ENCODE assay signal across 17 mouse cellular contexts in the genomic region with DNA sequence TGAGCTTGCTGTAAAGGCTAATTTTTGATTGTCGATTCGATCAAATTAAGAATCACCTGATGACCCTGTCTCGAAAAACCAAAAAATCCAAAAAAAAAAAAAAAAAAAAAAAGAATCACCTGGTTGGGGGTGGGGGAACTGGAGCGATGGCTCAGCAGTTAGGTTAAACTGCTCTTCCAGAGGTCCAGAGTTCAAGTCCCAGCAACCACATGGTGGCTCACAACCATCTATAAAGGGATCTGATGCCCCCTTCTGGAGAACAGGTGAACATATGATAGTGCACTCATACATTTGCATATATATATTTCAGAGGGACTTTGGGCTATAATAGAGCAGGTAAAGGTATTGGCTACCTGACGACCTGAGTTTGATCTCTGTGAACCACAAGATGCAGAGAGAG. TPM values are rescaled to one million over a fixed set of nuclear protein-coding genes. Genes with fewer than 3 reads are reported as not detected.
DNase-seq lines count a peak whose midpoint lies in the region; ATAC-seq and TF ChIP-seq lines count a peak whose summit lies in the region.
"Had no signal": no experiment of that assay in that cellular context is flagged by ENCODE, and none has a peak within 500 bp of the region (broad histone marks: within the 10 kb centered on the region; RNA-seq: fewer than 3 reads in every experiment).

No protein-coding gene starts in this region.

- H3K27me3 ChIP-seq in forebrain, postnatal 0 days (ENCODE audit: insufficient read depth, low read length): peaks cover 10% of the 10 kb centered on the region
- H3K27me3 ChIP-seq in forebrain, embryonic 12.5 days: peaks cover 36% of the 10 kb centered on the region
- H3K27me3 ChIP-seq in kidney, postnatal 0 days (ENCODE audit: insufficient read depth, low read length): no peaks in the 10 kb centered on the region
- H3K27me3 ChIP-seq in kidney, embryonic 14.5 days (ENCODE audit: control insufficient read depth, insufficient read depth, low read length): 0 out of 2 replicates have a peak, but pooled peaks cover 14% of the 10 kb centered on the region
- peaks cover 28% of the 10 kb centered on the region for H3K27me3 ChIP-seq in E14TG2a.4 (ENCODE audit: insufficient read depth, low read length)
- 0 out of 2 replicates have a peak, but pooled peaks cover 2% of the 10 kb centered on the region for H3K27me3 ChIP-seq in intestine, embryonic 16.5 days (replicated peaks; ENCODE audit: control insufficient read depth, insufficient read depth, low read length)

- WGBS in forebrain, postnatal 0 days: 93% methylated on average over 5 of the region's 5 CpGs
- WGBS in forebrain, embryonic 12.5 days: 89% methylated on average over 5 of the region's 5 CpGs
- WGBS in kidney, postnatal 0 days: 93% methylated on average over 5 of the region's 5 CpGs
- WGBS in kidney, embryonic 14.5 days: 91% methylated on average over 5 of the region's 5 CpGs
- 86% methylated on average over 5 of the region's 5 CpGs for WGBS in intestine, embryonic 16.5 days

- no peaks in the 10 kb centered on the region for H3K4me1 ChIP-seq in forebrain, postnatal 0 days (ENCODE audit: insufficient read depth)
- H3K4me1 ChIP-seq in forebrain, embryonic 12.5 days: peaks cover 17% of the 10 kb centered on the region
- peaks cover 11% of the 10 kb centered on the region; the same call in 1 of the 2 replicates for H3K4me1 ChIP-seq in kidney, postnatal 0 days (replicated peaks; ENCODE audit: insufficient read depth, low read length)
- H3K4me1 ChIP-seq in kidney, embryonic 14.5 days (ENCODE audit: control insufficient read depth, insufficient read depth, low read length): no peaks in the 10 kb centered on the region
- peaks cover 52% of the 10 kb centered on the region for H3K4me1 ChIP-seq in E14TG2a.4 (replicated peaks; ENCODE audit: low read depth, low read length)
- peaks cover 9% of the 10 kb centered on the region; the same call in 1 of the 2 replicates for H3K4me1 ChIP-seq in intestine, embryonic 16.5 days (ENCODE audit: control insufficient read depth, insufficient read depth, low read length)

- H3K4me2 ChIP-seq in forebrain, postnatal 0 days (ENCODE audit: low read depth): no peak overlapping the region
- H3K4me2 ChIP-seq in forebrain, embryonic 12.5 days: no peak overlapping the region
- peak overlapping the region; percentile 100; the same call in 1 of the 2 replicates for H3K4me2 ChIP-seq in kidney, postnatal 0 days (ENCODE audit: low read length)
- no peak overlapping the region for H3K4me2 ChIP-seq in kidney, embryonic 14.5 days (replicated peaks; ENCODE audit: low read depth, low read length)
- peak overlapping the region; percentile 96 for H3K4me2 ChIP-seq in intestine, embryonic 16.5 days (ENCODE audit: low read depth, low read length)
- H3K4me2 ChIP-seq: forebrain, embryonic 15.5 days had no signal

- no peak overlapping the region for H3K27ac ChIP-seq in forebrain, postnatal 0 days (ENCODE audit: low read depth, low read length)
- H3K27ac ChIP-seq in forebrain, embryonic 12.5 days: no peak overlapping the region
- H3K27ac ChIP-seq in kidney, postnatal 0 days: peak overlapping the region; percentile 54; the same call in 1 of the 2 replicates
- no peak overlapping the region for H3K27ac ChIP-seq in kidney, embryonic 14.5 days (ENCODE audit: low read depth, low read length)
- H3K27ac ChIP-seq in intestine, embryonic 16.5 days (ENCODE audit: low read length): peak overlapping the region; percentile 86
- H3K27ac ChIP-seq: forebrain, embryonic 15.5 days; heart, embryonic 13.5 days; liver, embryonic 12.5 days; macrophage had no signal

- no peaks in the 10 kb centered on the region for H3K9me3 ChIP-seq in forebrain, postnatal 0 days (ENCODE audit: low read length)
- no peaks in the 10 kb centered on the region for H3K9me3 ChIP-seq in forebrain, embryonic 12.5 days
- H3K9me3 ChIP-seq in kidney, postnatal 0 days (replicated peaks; ENCODE audit: low read length): no peaks in the 10 kb centered on the region
- H3K9me3 ChIP-seq in kidney, embryonic 14.5 days (ENCODE audit: control insufficient read depth, low read length): no peaks in the 10 kb centered on the region
- no peaks in the 10 kb centered on the region for H3K9me3 ChIP-seq in E14TG2a.4 (ENCODE audit: low read length)
- H3K9me3 ChIP-seq in intestine, embryonic 16.5 days (ENCODE audit: control insufficient read depth, low read length): no peaks in the 10 kb centered on the region
- H3K9me3 ChIP-seq: forebrain, embryonic 15.5 days; heart, embryonic 13.5 days; liver, embryonic 12.5 days had no signal

- peak; percentile 36 for TF ChIP-seq CTCF in forebrain, postnatal 0 days (IDR thresholded peaks at IDR 0.05; ENCODE audit: low read depth)
- peak; percentile 51 for TF ChIP-seq CTCF in kidney, postnatal 0 days (IDR thresholded peaks at IDR 0.05; ENCODE audit: low read depth)
- TF ChIP-seq CTCF in E14TG2a.4 (conservative IDR thresholded peaks at IDR 0.05; ENCODE audit: low read length): peak; percentile 24

- H3K4me3 ChIP-seq in forebrain, postnatal 0 days (ENCODE audit: low read depth, low read length): no peak overlapping the region
- H3K4me3 ChIP-seq in forebrain, embryonic 12.5 days (replicated peaks): no peak overlapping the region
- no peak overlapping the region for H3K4me3 ChIP-seq in kidney, postnatal 0 days (replicated peaks; ENCODE audit: low read depth, low read length)
- no peak overlapping the region for H3K4me3 ChIP-seq in kidney, embryonic 14.5 days (ENCODE audit: low read length)
- H3K4me3 ChIP-seq in E14TG2a.4 (replicated peaks; ENCODE audit: low read length): no peak overlapping the region
- H3K4me3 ChIP-seq in intestine, embryonic 16.5 days (ENCODE audit: low read length): peak overlapping the region; percentile 79
- H3K4me3 ChIP-seq: forebrain, embryonic 15.5 days; heart, embryonic 13.5 days; liver, embryonic 12.5 days had no signal

- ATAC-seq in forebrain, postnatal 0 days: no peak
- no peak for ATAC-seq in forebrain, embryonic 12.5 days (ENCODE audit: low FRiP score)
- no peak for ATAC-seq in kidney, postnatal 0 days (replicated peaks; ENCODE audit: low FRiP score, low read depth)
- ATAC-seq in kidney, embryonic 14.5 days (ENCODE audit: low FRiP score, low TSS enrichment): no peak
- no peak for ATAC-seq in intestine, embryonic 16.5 days
- no peak for ATAC-seq in erythroid progenitor cell, adult 5-6 weeks (replicated peaks; ENCODE audit: low FRiP score, poor library complexity, severe bottlenecking)
- ATAC-seq: forebrain, embryonic 15.5 days; liver, embryonic 12.5 days had no signal

- H3K36me3 ChIP-seq in forebrain, postnatal 0 days (ENCODE audit: insufficient read depth): no peaks in the 10 kb centered on the region
- no peaks in the 10 kb centered on the region for H3K36me3 ChIP-seq in forebrain, embryonic 12.5 days (replicated peaks)
- no peaks in the 10 kb centered on the region for H3K36me3 ChIP-seq in kidney, postnatal 0 days (ENCODE audit: insufficient read depth, low read length)
- no peaks in the 10 kb centered on the region for H3K36me3 ChIP-seq in kidney, embryonic 14.5 days (ENCODE audit: control insufficient read depth, insufficient read depth, low read length)
- no peaks in the 10 kb centered on the region for H3K36me3 ChIP-seq in E14TG2a.4 (ENCODE audit: insufficient read depth, low read length)
- no peaks in the 10 kb centered on the region for H3K36me3 ChIP-seq in intestine, embryonic 16.5 days (ENCODE audit: control insufficient read depth, insufficient read depth, low read length)
- H3K36me3 ChIP-seq: forebrain, embryonic 15.5 days; heart, embryonic 13.5 days; liver, embryonic 12.5 days had no signal

- DNase-seq in forebrain, postnatal 0 days: no peak
- no peak for DNase-seq in kidney, postnatal 0 days (ENCODE audit: low spot score)
- no peak for DNase-seq in left cerebral cortex, adult 9 months (ENCODE audit: low spot score in 2 of 2)
- DNase-seq: cerebellum, adult 11-12 months; gastrocnemius, postnatal 14 days; kidney, postnatal 4 days; midbrain, embryonic 14.5 days; thymus, postnatal 25 days had no signal

- no peak overlapping the region for H3K9ac ChIP-seq in forebrain, postnatal 0 days
- no peak overlapping the region for H3K9ac ChIP-seq in forebrain, embryonic 12.5 days
- no peak overlapping the region for H3K9ac ChIP-seq in kidney, postnatal 0 days (ENCODE audit: low read depth, low read length)
- no peak overlapping the region for H3K9ac ChIP-seq in kidney, embryonic 14.5 days (ENCODE audit: low read depth, low read length)
- H3K9ac ChIP-seq in intestine, embryonic 16.5 days (ENCODE audit: low read depth, low read length): no peak overlapping the region
- H3K9ac ChIP-seq: forebrain, embryonic 15.5 days; heart, embryonic 13.5 days; liver, embryonic 12.5 days had no signal

RNA-seq across cellular contexts. Expression of gene Usp43, which starts 1.8 kb away (rescaled TPM):
- 7.0 and 12.3 TPM in 2 replicates for total RNA-seq in forebrain, postnatal 0 days (2014; rRNA removed)
- 3.8 and 4.8 TPM in 2 replicates for polyA plus RNA-seq in forebrain, postnatal 0 days (2015; fragmentation: Nextera tagmentation; extraction: Ambion mirVana)
- 0.64 and 0.77 TPM in 2 replicates for polyA plus RNA-seq in forebrain, embryonic 12.5 days (2016; fragmentation: Nextera tagmentation; extraction: Ambion mirVana)
- polyA plus RNA-seq in kidney, postnatal 0 days (2015; fragmentation: Nextera tagmentation; extraction: Ambion mirVana): 1.8 and 2.3 TPM in 2 replicates
- 1.3 and 3.3 TPM in 2 replicates for polyA plus RNA-seq in kidney, embryonic 14.5 days (2014; fragmentation: Nextera tagmentation; extraction: Ambion mirVana)
- 3.3 and 4.0 TPM in 2 replicates for polyA plus RNA-seq in intestine, embryonic 16.5 days (2015; fragmentation: Nextera tagmentation; extraction: Ambion mirVana)
- not detected in 2 replicates for total RNA-seq in erythroid progenitor cell, adult 5-6 weeks (2015; ENCODE audit: low replicate concordance)
- total RNA-seq in erythroid progenitor cell, adult 5-6 weeks (2017; ENCODE audit: low replicate concordance): not detected in 2 replicates
- polyA plus RNA-seq: macrophage had no signal

RNA-seq across cellular contexts. Expression of gene Cfap52, which starts 41.7 kb away (rescaled TPM):
- total RNA-seq in forebrain, postnatal 0 days (2014; rRNA removed): 3.0 and 4.2 TPM in 2 replicates
- 2.6 and 4.8 TPM in 2 replicates for polyA plus RNA-seq in forebrain, postnatal 0 days (2015; fragmentation: Nextera tagmentation; extraction: Ambion mirVana)
- 1.4 and 1.9 TPM in 2 replicates for polyA plus RNA-seq in forebrain, embryonic 12.5 days (2016; fragmentation: Nextera tagmentation; extraction: Ambion mirVana)
- 2.9 and 3.9 TPM in 2 replicates for polyA plus RNA-seq in kidney, postnatal 0 days (2015; fragmentation: Nextera tagmentation; extraction: Ambion mirVana)
- polyA plus RNA-seq in kidney, embryonic 14.5 days (2014; fragmentation: Nextera tagmentation; extraction: Ambion mirVana): 1.1 TPM in 2 replicates
- 0.57 and 0.89 TPM in 2 replicates for polyA plus RNA-seq in intestine, embryonic 16.5 days (2015; fragmentation: Nextera tagmentation; extraction: Ambion mirVana)
- not detected in 2 replicates for total RNA-seq in erythroid progenitor cell, adult 5-6 weeks (2015; ENCODE audit: low replicate concordance)
- total RNA-seq in erythroid progenitor cell, adult 5-6 weeks (2017; ENCODE audit: low replicate concordance): not detected in 2 replicates
- polyA plus RNA-seq: liver, embryonic 12.5 days; macrophage had no signal

RNA-seq across cellular contexts. Expression of gene Stx8, which starts 42.3 kb away (rescaled TPM):
- 11.1 and 21.6 TPM in 2 replicates for total RNA-seq in forebrain, postnatal 0 days (2014; rRNA removed)
- polyA plus RNA-seq in forebrain, postnatal 0 days (2015; fragmentation: Nextera tagmentation; extraction: Ambion mirVana): 67.8 and 78.9 TPM in 2 replicates
- polyA plus RNA-seq in forebrain, embryonic 12.5 days (2016; fragmentation: Nextera tagmentation; extraction: Ambion mirVana): 60.3 and 69.7 TPM in 2 replicates
- polyA plus RNA-seq in kidney, postnatal 0 days (2015; fragmentation: Nextera tagmentation; extraction: Ambion mirVana): 79.6 and 84.5 TPM in 2 replicates
- 51.7 and 59.4 TPM in 2 replicates for polyA plus RNA-seq in kidney, embryonic 14.5 days (2014; fragmentation: Nextera tagmentation; extraction: Ambion mirVana)
- 63.5 and 64.2 TPM in 2 replicates for polyA plus RNA-seq in intestine, embryonic 16.5 days (2015; fragmentation: Nextera tagmentation; extraction: Ambion mirVana)
- 7.6 and 14.7 TPM in 2 replicates for total RNA-seq in erythroid progenitor cell, adult 5-6 weeks (2015; ENCODE audit: low replicate concordance)
- total RNA-seq in erythroid progenitor cell, adult 5-6 weeks (2017; ENCODE audit: low replicate concordance): 3.3 and 8.7 TPM in 2 replicates

Comparison
In these comparisons a context has a peak if more than half of its experiments do, and no peak if none do; other contexts are left out.
1. H3K27ac ChIP-seq: peak in kidney, postnatal 0 days (single experiment) and intestine, embryonic 16.5 days (single experiment); none in forebrain, postnatal 0 days (single experiment), forebrain, embryonic 12.5 days (single experiment) and kidney, embryonic 14.5 days (single experiment).
2. H3K4me2 ChIP-seq: peak in kidney, postnatal 0 days (single experiment) and intestine, embryonic 16.5 days (single experiment); none in forebrain, postnatal 0 days (single experiment), forebrain, embryonic 12.5 days (single experiment) and kidney, embryonic 14.5 days (single experiment).
3. Peak in every context shown above with its lines, with median percentiles within 50 percentile points of each other: CTCF ChIP-seq.